Mouse (Mus musculus) megakaryocyte progenitor cell, adult 5-6 weeks (primary cell): Measurements from ENCODE around the gene Mecom. TPM values are rescaled to one million over a fixed set of nuclear protein-coding genes. Genes with fewer than 3 reads are reported as not detected.

Experiments
- ATAC-seq: replicated peaks from 2 replicates; pipeline ENCODE4 v1.8.0; 2016; ENCODE audit warnings: mild to moderate bottlenecking, moderate TSS enrichment, inconsistent platforms; ENCODE audit not compliant: poor library complexity
- total RNA-seq, 2 experiments: library from RNA; stranded (forward) in 1 of 2; stranded (reverse) in 1 of 2; fragments of 157-497, 149-512 nt in 1 of 2; fragments of 200-1000 nt in 1 of 2; gene quantifications; 2 replicates each; pipeline versions ENCODE4 v1.2.3 to v1.2.4; 2015 to 2017

The Mecom gene
- total RNA-seq, 2 experiments from 2014 or later, result 0.17 to 4.0 TPM

DNA sequence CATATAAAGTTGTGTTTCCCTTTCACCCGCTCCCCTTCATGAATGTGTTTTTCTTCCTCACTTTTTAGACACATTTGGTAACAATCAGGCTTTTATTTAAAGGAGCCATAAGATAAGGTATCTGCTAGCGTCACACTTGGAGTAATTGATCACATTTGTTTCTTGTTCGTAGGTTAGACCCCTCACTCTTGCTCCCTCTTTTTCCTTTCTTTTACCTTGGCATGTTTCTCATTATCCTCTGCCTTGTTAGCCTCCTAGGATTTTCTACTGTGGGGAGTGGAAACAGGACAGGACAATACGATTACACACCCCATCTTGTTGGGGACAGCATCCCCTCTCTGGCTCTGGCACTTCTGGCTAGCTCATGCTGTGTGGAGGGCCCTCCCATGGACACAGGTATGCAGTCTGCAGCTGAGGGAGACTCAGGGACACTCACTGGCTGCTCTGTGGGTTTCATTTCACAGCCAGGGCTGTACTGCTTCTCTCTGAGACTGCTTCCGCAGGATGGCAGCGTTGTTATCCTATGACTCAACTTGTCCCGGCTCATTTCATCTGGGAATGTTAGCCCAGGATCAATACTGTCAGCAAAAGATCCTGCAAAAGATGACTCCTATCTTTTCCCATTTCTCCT, 334.2 kb downstream of the Mecom start:
- ATAC-seq, result no peak

- ATAC-seq, result no peak
Measured at GRCm38 (mm10) chr3:30212802-30213201, 335.0 kb downstream of the Mecom start.

DNA sequence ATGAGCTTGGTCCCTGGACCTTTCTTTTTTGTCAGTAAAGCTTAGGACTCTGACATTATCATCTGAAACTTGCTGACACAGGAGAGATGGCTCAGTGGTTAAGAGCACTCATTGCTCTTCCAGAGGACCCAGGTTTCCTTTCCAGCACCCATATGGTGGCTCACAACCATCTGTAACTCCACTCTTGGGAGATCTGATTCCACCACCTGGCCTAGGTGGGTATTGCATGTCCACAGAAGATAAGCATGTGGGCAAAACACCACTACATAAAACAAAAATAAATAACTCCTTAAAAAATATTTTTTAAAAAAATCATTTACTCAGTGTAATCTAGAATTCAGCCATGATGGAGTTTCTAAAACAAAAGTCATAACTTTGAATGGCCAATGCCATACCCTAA, 338.7 kb downstream of the Mecom start:
- ATAC-seq, result peak; percentile 50; the same call in 1 of the 2 replicates

- ATAC-seq, result no peak
Measured at GRCm38 (mm10) chr3:30207886-30208285, 339.9 kb downstream of the Mecom start.

GRCm38 (mm10) chr3:30207431-30207830, 340.4 kb downstream of the Mecom start:
- ATAC-seq, result no peak

DNA sequence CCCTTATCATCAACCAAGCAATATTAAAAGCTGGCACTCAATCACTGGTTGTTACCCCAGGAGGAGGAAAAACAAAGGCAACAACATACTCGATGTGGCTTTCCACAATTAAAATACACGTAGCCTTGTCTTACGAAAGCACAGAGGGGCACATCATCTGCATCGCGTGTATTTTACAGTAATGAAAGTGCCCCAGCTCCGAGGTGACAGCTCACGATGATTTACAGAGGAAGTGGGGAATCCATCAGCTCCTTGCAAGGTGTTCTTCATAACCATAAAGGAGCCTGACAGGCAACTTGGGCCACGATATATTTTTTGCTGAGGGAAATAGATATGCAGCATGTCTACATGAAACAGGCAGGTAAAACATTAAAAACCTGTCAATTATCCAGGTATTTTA, 341.7 kb downstream of the Mecom start:
- ATAC-seq, result 0 out of 2 replicates have a peak, but pooled peaks have one; percentile 29

DNA sequence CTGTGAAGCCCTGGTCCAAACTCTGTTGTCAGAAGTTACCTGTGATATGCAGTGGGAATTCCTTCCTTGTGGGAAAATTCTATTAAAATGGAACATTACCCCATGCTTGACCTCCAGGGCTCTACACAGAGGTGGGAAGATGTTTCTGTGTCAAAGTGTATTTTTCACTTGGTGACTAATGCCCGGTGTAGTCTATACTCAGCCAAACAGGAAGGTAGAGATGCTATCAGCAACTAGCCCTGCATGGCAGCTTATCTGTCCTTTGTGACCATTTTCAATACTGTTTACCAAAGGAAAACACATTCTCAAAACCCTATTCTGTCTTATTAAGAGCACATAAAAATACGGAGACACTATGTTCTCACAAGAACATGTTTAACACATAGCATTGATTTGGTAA, 344.0 kb downstream of the Mecom start:
- ATAC-seq, result no peak

DNA sequence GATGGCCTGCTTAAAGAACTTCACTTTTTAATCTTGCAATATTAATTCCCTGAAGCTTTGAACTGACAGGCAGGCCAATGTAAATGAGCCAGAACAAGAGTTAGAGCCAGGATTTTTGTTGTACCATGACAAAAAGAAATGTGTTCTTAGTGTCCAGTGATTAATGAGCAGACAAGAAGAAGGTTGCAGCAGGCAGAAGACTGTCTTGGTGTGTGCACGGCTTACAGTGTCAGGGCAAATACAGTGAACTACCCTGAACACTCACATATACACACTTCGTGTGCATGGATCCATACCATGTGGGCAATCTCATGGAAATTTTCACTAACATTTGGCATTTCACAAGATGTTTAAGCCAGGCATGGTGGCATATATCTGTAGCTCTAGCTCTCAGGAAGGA, 349.0 kb downstream of the Mecom start:
- ATAC-seq, result no peak

GRCm38 (mm10) chr3:30198227-30198626, 349.6 kb downstream of the Mecom start:
- ATAC-seq, result no peak

DNA sequence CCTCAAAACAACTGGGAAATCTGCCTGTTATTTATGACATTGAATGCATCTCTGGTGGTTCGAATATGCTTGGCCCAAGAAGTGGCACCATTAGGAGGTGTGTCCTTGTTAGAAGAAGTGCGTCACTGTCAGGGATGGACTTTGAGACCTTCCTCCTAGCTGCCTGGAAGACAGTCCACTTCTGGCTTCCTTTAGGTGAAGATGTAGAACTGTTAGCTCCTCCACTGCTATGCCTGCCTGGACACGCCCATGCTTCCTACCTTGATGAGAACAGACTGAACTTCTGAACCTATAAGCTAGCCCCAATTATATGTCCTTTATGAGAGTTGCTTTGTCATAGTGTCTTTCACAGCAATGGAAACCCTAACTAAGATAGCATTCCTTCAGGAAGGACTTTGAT, 352.6 kb downstream of the Mecom start:
- no peak for ATAC-seq

DNA sequence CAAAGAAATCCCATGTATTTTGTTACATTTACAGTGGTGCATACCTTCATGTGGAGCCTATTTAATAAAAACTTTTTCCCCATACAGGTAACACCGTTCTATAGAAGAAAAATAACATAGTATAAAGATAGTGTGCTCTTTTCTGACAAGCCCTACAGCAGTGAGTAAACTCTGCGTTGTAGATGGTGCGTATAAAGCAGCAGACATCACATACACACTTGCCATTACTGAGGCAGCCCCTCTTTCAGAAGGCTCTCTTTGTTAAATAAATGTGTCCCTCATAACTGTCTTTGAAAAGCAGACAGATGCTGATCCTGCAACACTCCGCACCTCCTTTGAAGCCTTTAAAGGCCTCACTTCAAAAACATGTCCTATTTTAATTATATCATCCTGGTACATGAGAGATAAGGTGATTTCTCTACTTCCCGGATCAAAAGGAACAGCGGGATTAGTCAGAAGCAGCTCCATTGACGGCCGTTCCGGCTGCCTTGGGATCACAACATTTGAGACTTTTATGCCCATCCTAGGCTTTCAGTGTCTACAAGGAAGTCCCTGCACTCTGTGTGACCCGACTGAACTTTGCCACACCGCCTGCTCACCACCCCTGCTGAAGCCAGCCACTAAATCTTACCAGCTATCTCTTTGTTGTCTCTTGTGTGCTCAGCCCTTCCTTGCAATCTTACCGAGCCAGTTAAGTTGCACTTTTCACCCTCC, 355.4 kb downstream of the Mecom start:
- ATAC-seq, result no peak

GRCm38 (mm10) chr3:30189325-30189724, 358.5 kb downstream of the Mecom start:
- ATAC-seq, result no peak

DNA sequence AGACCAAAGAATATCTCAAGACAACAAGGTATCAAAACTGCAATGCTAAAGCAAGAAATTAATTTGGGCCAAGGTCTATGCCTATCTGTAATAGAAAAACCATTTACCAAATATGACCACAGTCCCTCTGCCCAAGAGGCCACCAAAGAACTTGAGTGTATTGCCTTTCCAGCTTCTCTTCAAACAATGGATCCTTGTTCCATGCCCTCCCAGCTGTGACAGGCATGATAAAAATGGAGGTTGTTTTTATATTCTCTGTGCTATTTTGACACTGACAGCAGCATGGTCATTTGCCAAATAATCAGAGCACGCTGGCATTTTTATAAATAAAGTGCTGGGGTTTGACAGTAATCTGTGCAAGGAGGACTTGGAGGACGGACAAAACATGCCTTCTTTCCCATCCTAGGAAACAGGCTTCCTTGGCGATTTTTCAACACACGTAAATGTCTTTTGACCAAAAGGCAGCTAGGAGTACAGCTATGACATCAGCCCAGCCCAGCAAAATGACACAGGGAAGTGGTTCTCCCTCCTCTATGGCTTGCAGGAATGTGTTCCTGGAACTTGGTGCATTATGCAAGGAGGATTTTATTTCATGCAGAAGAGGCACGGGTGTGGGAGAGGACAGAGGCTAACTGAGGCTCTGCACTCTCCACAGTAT, 359.9 kb downstream of the Mecom start:
- no peak for ATAC-seq

- ATAC-seq, result no peak
Measured at GRCm38 (mm10) chr3:30181807-30182481, 365.9 kb downstream of the Mecom start.

DNA sequence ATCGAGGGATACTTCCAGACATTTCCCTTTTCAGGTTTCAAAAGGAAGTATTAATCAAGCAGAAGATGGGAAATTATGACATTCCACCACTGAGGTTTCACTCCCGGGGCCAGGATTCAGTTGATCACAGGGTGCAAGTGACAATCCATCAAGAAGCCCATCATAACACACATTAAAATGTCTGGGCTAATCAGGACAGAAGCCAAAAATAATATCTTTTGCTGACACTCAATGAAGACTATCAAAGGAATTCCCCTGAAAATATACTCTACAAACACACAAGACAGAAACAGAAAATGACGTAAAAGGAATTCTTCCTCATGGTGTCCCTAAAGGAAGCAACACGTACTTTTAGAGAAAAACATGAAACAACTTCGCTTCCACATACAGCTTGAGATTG, 371.2 kb downstream of the Mecom start:
- no peak for ATAC-seq

DNA sequence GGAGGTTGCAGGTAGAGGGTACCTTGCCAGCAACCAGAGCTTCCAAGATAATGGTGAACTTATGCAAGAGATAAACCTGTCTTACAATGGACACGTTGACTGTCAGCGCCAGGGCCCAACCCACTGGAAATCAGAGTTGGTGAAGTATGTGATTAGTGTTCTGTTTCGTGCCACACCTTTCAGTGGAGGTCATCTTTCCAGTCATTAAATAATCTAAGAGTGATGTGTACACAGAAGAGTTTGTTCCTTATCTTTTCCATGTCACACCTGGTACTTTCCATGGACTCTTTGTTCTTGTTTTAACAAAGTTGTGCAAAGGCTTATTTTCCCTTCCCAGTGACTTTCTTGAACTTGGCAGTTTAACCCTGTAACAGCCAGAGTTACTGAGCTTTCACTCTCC, 374.0 kb downstream of the Mecom start:
- ATAC-seq, result no peak

- ATAC-seq, result no peak
Measured at GRCm38 (mm10) chr3:30168396-30169186, 379.2 kb downstream of the Mecom start.

DNA sequence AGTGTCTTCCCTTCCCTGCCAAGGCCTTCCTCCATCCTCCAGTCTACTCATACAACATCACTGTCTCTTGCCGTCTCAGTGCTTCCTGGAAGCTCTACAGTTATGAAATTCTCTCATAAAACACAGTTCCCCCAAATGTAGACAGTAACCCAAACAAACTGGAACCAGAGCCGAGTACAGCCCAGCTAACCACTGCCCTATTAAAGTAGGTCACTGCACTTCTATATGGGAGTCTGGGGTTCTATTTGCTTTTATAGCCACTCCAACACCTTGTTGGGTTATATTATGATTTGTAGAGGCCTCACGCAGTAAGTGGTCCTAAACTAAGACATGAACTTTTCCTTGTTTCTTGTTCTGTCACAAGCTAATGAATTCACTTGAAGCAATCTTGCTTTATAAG, 380.8 kb downstream of the Mecom start:
- no peak for ATAC-seq

DNA sequence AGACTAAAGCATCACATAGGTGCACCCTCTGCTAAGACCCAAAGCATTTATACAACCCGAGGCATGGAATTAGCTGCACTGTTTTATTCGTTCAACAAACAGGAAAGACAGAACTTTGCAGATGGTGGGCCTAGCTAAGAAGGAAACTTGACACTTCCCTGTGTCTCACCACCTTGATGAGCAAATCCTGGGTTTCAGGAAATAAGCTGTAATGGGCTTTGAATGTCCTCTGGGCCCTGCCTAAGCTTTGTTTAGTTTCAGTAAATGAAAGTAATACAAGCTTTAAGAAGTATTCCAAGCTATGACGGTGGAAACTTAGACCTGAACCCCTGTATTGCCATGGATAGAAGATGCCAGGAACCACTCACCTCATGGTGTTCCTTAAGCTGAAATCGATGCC, 383.0 kb downstream of the Mecom start:
- ATAC-seq, result no peak

- ATAC-seq, result no peak
Measured at GRCm38 (mm10) chr3:30163390-30163789, 384.4 kb downstream of the Mecom start.
